Mouse (Mus musculus): ENCODE results near the gene Prr14. TPM values are rescaled to one million over a fixed set of nuclear protein-coding genes. Genes with fewer than 3 reads are reported as not detected.
"Not testable (repeated sequence)": the region's sequence is repeated elsewhere in the genome, so short reads cannot be mapped to it uniquely, and the experiment has no call there.

Gene Prr14
- polyA plus RNA-seq, 1 experiment from 2014 or later = 44.7 TPM

DNA sequence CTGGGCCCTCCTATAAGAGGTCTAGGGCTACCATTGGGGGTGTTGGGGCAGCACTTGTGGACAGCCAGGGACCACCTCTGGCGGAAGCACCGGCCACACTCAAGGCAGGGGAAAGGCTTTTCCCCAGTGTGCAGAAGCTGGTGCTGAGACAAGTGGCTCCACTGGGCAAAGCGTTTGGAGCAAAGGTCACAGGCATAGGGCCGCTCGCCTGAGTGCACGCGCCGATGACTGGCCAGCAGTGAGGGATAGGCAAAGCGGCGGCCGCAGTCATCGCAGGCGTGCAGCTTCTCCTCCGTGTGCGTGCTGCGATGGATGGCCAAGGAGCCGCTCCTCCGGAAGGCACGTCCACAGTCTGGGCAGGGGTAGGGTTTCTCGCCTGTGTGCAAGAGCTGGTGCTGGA is 15.4 kb upstream of the Prr14 start:
- Histone ChIP-seq H3K9me3 (replicated peaks; ENCODE audit: control insufficient read depth, low read length) (no peaks in the 10 kb centered on the region), H3K4me3 (ENCODE audit: low read depth, low read length) (no peak overlapping the region), H3K36me3 (ENCODE audit: control insufficient read depth, insufficient read depth, low read length) (peaks cover 50% of the 10 kb centered on the region), H3K4me2 (ENCODE audit: low read length) (no peak overlapping the region), H3K9ac (ENCODE audit: low read length) (no peak overlapping the region), H3K27me3 (replicated peaks; ENCODE audit: control insufficient read depth, insufficient read depth, low read length) (no peaks in the 10 kb centered on the region), H3K4me1 (ENCODE audit: control insufficient read depth, insufficient read depth, low read length) (peaks cover 4% of the 10 kb centered on the region; the same call in 1 of the 2 replicates), H3K27ac (ENCODE audit: low read depth, low read length) (no peak overlapping the region)
- 90% methylated on average over 20 of the region's 20 CpGs for WGBS
- ATAC-seq = no peak
- DNase-seq (ENCODE audit: low spot score) = no peak

GRCm38 (mm10) chr7:127448521-127449300 is 10.7 kb upstream of the Prr14 start, which contains the start of gene Zfp689:
Gene Zfp689, minus strand, starts transcription at chr7:127449158.
- DNase-seq (ENCODE audit: low spot score) (peak; percentile 98), ATAC-seq (peak; percentile 93)
- Histone ChIP-seq H3K27me3 (replicated peaks; ENCODE audit: control insufficient read depth, insufficient read depth, low read length) (no peaks in the 10 kb centered on the region), H3K9me3 (replicated peaks; ENCODE audit: control insufficient read depth, low read length) (no peaks in the 10 kb centered on the region), H3K36me3 (ENCODE audit: control insufficient read depth, insufficient read depth, low read length) (peaks cover 39% of the 10 kb centered on the region), H3K4me2 (ENCODE audit: low read length) (peak within 1 kb of the TSS; percentile 85), H3K4me1 (ENCODE audit: control insufficient read depth, insufficient read depth, low read length) (peaks cover 22% of the 10 kb centered on the region), H3K27ac (ENCODE audit: low read depth, low read length) (peak within 1 kb of the TSS; percentile 93), H3K4me3 (ENCODE audit: low read depth, low read length) (peak within 1 kb of the TSS; percentile 98), H3K9ac (ENCODE audit: low read length) (peak within 1 kb of the TSS; percentile 97)
- under 1% methylated on average over 54 of the region's 54 CpGs for WGBS

DNA sequence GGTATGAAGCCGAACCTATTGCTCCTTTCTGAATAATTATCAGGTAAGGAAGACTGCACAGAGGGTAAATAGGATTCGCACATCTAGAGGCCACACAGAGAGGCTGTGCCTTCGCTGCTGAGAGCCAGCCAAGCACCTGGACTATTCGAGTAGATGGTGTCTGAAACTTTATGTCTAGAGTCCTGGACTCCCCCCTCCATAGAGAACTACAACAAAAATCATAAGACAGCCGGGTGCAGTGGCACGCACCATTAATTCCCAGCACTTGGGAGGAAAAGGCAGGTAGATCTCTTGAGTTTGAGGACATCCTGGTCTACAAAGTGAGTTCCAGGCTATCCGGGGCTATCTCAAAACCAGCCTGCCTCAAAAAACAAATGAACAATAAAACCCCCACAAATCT is 9.4 kb upstream of the Prr14 start:
- Histone ChIP-seq H3K36me3 (ENCODE audit: control insufficient read depth, insufficient read depth, low read length) (peaks cover 30% of the 10 kb centered on the region), H3K4me3 (ENCODE audit: low read depth, low read length) (peak overlapping the region; percentile 98), H3K9ac (ENCODE audit: low read length) (peak overlapping the region; percentile 97), H3K27me3 (replicated peaks; ENCODE audit: control insufficient read depth, insufficient read depth, low read length) (no peaks in the 10 kb centered on the region), H3K27ac (ENCODE audit: low read depth, low read length) (no peak overlapping the region), H3K4me2 (ENCODE audit: low read length) (peak overlapping the region; percentile 85), H3K4me1 (ENCODE audit: control insufficient read depth, insufficient read depth, low read length) (peaks cover 22% of the 10 kb centered on the region), H3K9me3 (replicated peaks; ENCODE audit: control insufficient read depth, low read length) (no peaks in the 10 kb centered on the region)
- no peak for DNase-seq (ENCODE audit: low spot score)
- WGBS = 73% methylated on average over 7 of the region's 7 CpGs
- no peak for ATAC-seq

DNA sequence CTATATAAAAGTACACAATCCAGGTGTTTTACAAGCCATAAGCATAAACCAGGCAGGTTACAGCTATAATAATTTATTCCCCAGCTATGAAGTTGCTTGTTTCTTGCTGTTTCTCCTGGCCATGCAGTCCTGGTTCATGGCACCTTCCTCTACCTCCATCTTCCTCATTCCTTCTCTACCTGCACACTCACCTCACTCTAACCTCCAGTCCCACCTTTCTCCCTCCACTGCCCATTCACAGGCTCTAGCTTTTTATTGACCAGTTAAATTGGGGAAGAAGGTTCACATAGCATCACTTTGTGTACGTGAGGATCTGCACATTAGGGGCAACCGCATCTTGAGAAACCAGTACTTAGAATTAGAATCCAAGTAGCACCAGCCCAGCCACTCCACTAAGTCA is 6.4 kb upstream of the Prr14 start:
- no peak overlapping the region for H3K4me2 ChIP-seq (ENCODE audit: low read length)
- H3K4me1 ChIP-seq (ENCODE audit: control insufficient read depth, insufficient read depth, low read length) = peaks cover 17% of the 10 kb centered on the region
- DNase-seq (ENCODE audit: low spot score) = no peak
- no peak overlapping the region for H3K27ac ChIP-seq (ENCODE audit: low read depth, low read length)
- WGBS = 98% methylated on average over 2 of the region's 2 CpGs
- no peak overlapping the region for H3K9ac ChIP-seq (ENCODE audit: low read length)
- H3K4me3 ChIP-seq (ENCODE audit: low read depth, low read length) = no peak overlapping the region
- H3K9me3 ChIP-seq (replicated peaks; ENCODE audit: control insufficient read depth, low read length) = peaks cover 3% of the 10 kb centered on the region; the same call in 1 of the 2 replicates
- no peaks in the 10 kb centered on the region for H3K27me3 ChIP-seq (replicated peaks; ENCODE audit: control insufficient read depth, insufficient read depth, low read length)
- ATAC-seq = no peak
- peaks cover 35% of the 10 kb centered on the region for H3K36me3 ChIP-seq (ENCODE audit: control insufficient read depth, insufficient read depth, low read length)

- Histone ChIP-seq H3K9me3 (replicated peaks; ENCODE audit: control insufficient read depth, low read length) (peaks cover 3% of the 10 kb centered on the region; the same call in 1 of the 2 replicates), H3K4me2 (ENCODE audit: low read length) (no peak overlapping the region), H3K27ac (ENCODE audit: low read depth, low read length) (no peak overlapping the region), H3K4me1 (ENCODE audit: control insufficient read depth, insufficient read depth, low read length) (peaks cover 15% of the 10 kb centered on the region), H3K9ac (ENCODE audit: low read length) (no peak overlapping the region), H3K4me3 (ENCODE audit: low read depth, low read length) (no peak overlapping the region), H3K27me3 (replicated peaks; ENCODE audit: control insufficient read depth, insufficient read depth, low read length) (no peaks in the 10 kb centered on the region), H3K36me3 (ENCODE audit: control insufficient read depth, insufficient read depth, low read length) (peaks cover 42% of the 10 kb centered on the region)
- WGBS = 95% methylated on average over 7 of the region's 7 CpGs
- no peak for DNase-seq (ENCODE audit: low spot score)
- ATAC-seq = no peak
Observed at GRCm38 (mm10) chr7:127454905-127455304, 4.5 kb upstream of the Prr14 start.

GRCm38 (mm10) chr7:127458371-127459122 is 864 bp upstream of the Prr14 start:
- peaks cover 47% of the 10 kb centered on the region for H3K36me3 ChIP-seq (ENCODE audit: control insufficient read depth, insufficient read depth, low read length)
- not testable (repeated sequence) for H3K4me3 ChIP-seq (ENCODE audit: low read depth, low read length)
- 81% methylated on average over 3 of the region's 3 CpGs for WGBS

GRCm38 (mm10) chr7:127465191-127465590 is 5.8 kb downstream of the Prr14 start:
- no peaks in the 10 kb centered on the region for H3K27me3 ChIP-seq (replicated peaks; ENCODE audit: control insufficient read depth, insufficient read depth, low read length)
- H3K4me2 ChIP-seq (ENCODE audit: low read length) = no peak overlapping the region
- ATAC-seq = no peak
- H3K27ac ChIP-seq (ENCODE audit: low read depth, low read length) = no peak overlapping the region
- H3K4me3 ChIP-seq (ENCODE audit: low read depth, low read length) = no peak overlapping the region
- H3K9me3 ChIP-seq (replicated peaks; ENCODE audit: control insufficient read depth, low read length) = no peaks in the 10 kb centered on the region
- DNase-seq (ENCODE audit: low spot score) = no peak
- peaks cover 40% of the 10 kb centered on the region for H3K36me3 ChIP-seq (ENCODE audit: control insufficient read depth, insufficient read depth, low read length)
- 92% methylated on average over 3 of the region's 3 CpGs for WGBS
- H3K4me1 ChIP-seq (ENCODE audit: control insufficient read depth, insufficient read depth, low read length) = peaks cover 10% of the 10 kb centered on the region
- H3K9ac ChIP-seq (ENCODE audit: low read length) = no peak overlapping the region

More at GRCm38 (mm10) chr7:127458371-127459122, 864 bp upstream of the Prr14 start:
- not testable (repeated sequence) for H3K9ac ChIP-seq (ENCODE audit: low read length); H3K9me3 ChIP-seq (replicated peaks; ENCODE audit: control insufficient read depth, low read length); H3K4me1 ChIP-seq (ENCODE audit: control insufficient read depth, insufficient read depth, low read length); H3K27ac ChIP-seq (ENCODE audit: low read depth, low read length); H3K27me3 ChIP-seq (replicated peaks; ENCODE audit: control insufficient read depth, insufficient read depth, low read length); DNase-seq (ENCODE audit: low spot score); H3K4me2 ChIP-seq (ENCODE audit: low read length); ATAC-seq

DNA sequence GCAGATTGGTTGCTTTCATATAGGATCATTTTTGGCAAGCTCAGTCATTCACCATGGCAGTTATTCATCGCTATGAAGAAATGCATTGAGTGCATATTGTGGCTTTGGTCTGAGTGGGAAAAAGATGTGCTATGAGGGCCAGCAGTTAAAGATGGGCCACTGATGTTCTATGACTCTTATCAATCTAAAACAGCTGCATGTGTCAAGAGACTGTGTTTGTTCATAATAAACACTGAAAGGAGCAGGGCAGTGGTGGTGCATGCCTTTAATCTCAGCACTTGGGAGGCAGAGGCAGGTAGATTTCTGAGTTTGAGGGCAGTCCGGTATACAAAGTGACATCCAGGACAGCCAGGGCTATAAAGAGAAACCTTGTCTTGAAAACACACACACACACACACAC is 6.3 kb downstream of the Prr14 start:
- not testable (repeated sequence) for H3K4me3 ChIP-seq (ENCODE audit: low read depth, low read length); DNase-seq (ENCODE audit: low spot score); H3K27me3 ChIP-seq (replicated peaks; ENCODE audit: control insufficient read depth, insufficient read depth, low read length); H3K9ac ChIP-seq (ENCODE audit: low read length); H3K27ac ChIP-seq (ENCODE audit: low read depth, low read length); H3K4me1 ChIP-seq (ENCODE audit: control insufficient read depth, insufficient read depth, low read length); H3K4me2 ChIP-seq (ENCODE audit: low read length); ATAC-seq; H3K9me3 ChIP-seq (replicated peaks; ENCODE audit: control insufficient read depth, low read length)
- peaks cover 35% of the 10 kb centered on the region for H3K36me3 ChIP-seq (ENCODE audit: control insufficient read depth, insufficient read depth, low read length)
- 98% methylated on average over 2 of the region's 2 CpGs for WGBS

DNA sequence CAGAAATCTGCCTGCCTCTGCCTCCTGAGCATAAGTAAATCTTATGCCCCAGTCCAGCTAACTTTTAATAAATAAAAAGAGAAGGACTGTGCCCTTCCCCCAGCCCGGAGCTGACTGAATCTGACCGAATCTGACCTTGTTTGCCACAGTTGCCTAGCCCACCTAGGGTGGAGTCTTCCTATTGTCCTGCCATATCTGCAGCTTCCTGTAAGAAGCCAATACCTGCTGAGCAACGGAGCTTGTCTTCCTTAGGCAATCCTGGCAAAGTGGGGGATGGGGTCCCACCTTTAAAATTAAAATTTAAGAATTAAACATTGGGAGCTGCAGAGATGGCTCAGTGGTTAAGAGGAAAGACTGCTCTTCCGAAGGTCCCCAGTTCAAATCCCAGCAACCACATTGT is 7.2 kb downstream of the Prr14 start:
- no peak for ATAC-seq
- no peak overlapping the region for H3K9ac ChIP-seq (ENCODE audit: low read length)
- 96% methylated on average over 4 of the region's 4 CpGs for WGBS

More for the DNA sequence above, 7.2 kb downstream of the Prr14 start:
- H3K36me3 ChIP-seq (ENCODE audit: control insufficient read depth, insufficient read depth, low read length) = peaks cover 26% of the 10 kb centered on the region
- H3K4me2 ChIP-seq (ENCODE audit: low read length) = no peak overlapping the region
- H3K27ac ChIP-seq (ENCODE audit: low read depth, low read length) = no peak overlapping the region
- peaks cover 10% of the 10 kb centered on the region for H3K4me1 ChIP-seq (ENCODE audit: control insufficient read depth, insufficient read depth, low read length)
- no peaks in the 10 kb centered on the region for H3K9me3 ChIP-seq (replicated peaks; ENCODE audit: control insufficient read depth, low read length)
- no peak for DNase-seq (ENCODE audit: low spot score)
- H3K4me3 ChIP-seq (ENCODE audit: low read depth, low read length) = no peak overlapping the region
- H3K27me3 ChIP-seq (replicated peaks; ENCODE audit: control insufficient read depth, insufficient read depth, low read length) = no peaks in the 10 kb centered on the region
